In genomic region chr17:17004632-17005265, GRCm38 (mm10) we compare ENCODE assay signal across 8 mouse cellular contexts. TPM values are rescaled to one million over a fixed set of nuclear protein-coding genes. Genes with fewer than 3 reads are reported as not detected.
DNase-seq lines count a peak whose midpoint lies in the region; ATAC-seq lines count a peak whose summit lies in the region.
"Not testable (repeated sequence)": the region's sequence is repeated elsewhere in the genome, so short reads cannot be mapped to it uniquely, and the experiment has no call there.

No protein-coding gene starts in this region.

- peak; percentile 74 for DNase-seq in WW6 (ENCODE audit: low read depth, low spot score)
- DNase-seq in cerebellum, postnatal 4 days (ENCODE audit: low spot score in 2 of 2): peak; percentile 50 to 75
- peak; percentile 90 for DNase-seq in gastrocnemius, adult 18-20 months (ENCODE audit: low spot score)
- peak; percentile 67 to 82 for DNase-seq in left cerebral cortex, adult 18-20 months (ENCODE audit: low spot score in 2 of 2)
- peak; percentile 91 for DNase-seq in right cerebral cortex, adult 18-20 months
- peak; percentile 30 for DNase-seq in urinary bladder, postnatal 10 days (ENCODE audit: low spot score)

- H3K4me1 ChIP-seq in hindbrain, embryonic 16.5 days (ENCODE audit: control insufficient read depth, insufficient read depth, low read depth, low read length): not testable (repeated sequence)

- peak overlapping the region; percentile 53 for H3K4me2 ChIP-seq in hindbrain, embryonic 16.5 days (ENCODE audit: low read length)

- H3K27ac ChIP-seq in hindbrain, embryonic 16.5 days (ENCODE audit: low read depth, low read length): peak overlapping the region; percentile 63
- H3K27ac ChIP-seq in macrophage: peak overlapping the region; percentile 22; the same call in 1 of the 2 replicates

- not testable (repeated sequence) for H3K36me3 ChIP-seq in hindbrain, embryonic 16.5 days (ENCODE audit: control insufficient read depth, insufficient read depth, low read length); macrophage (ENCODE audit: inconsistent target)

- H3K9me3 ChIP-seq in hindbrain, embryonic 16.5 days (ENCODE audit: control insufficient read depth, low read length): not testable (repeated sequence)

- peak; percentile 100 for ATAC-seq in hindbrain, embryonic 16.5 days

- not testable (repeated sequence) for H3K27me3 ChIP-seq in hindbrain, embryonic 16.5 days (replicated peaks; ENCODE audit: control insufficient read depth, insufficient read depth, low read length)

- peak overlapping the region; percentile 46 for H3K9ac ChIP-seq in hindbrain, embryonic 16.5 days (ENCODE audit: low read depth, low read length)

- peaks cover 29% of the 10 kb centered on the region; the same call in 1 of the 2 replicates for H3K79me2 ChIP-seq in macrophage (ENCODE audit: inconsistent target)

- 4% methylated on average over 16 of the region's 16 CpGs for WGBS in hindbrain, embryonic 16.5 days
- 3% methylated on average over 16 of the region's 16 CpGs for WGBS in macrophage (ENCODE audit: missing documents)

- peak overlapping the region; percentile 49 for H3K4me3 ChIP-seq in hindbrain, embryonic 16.5 days (ENCODE audit: low read length)
- peak overlapping the region; percentile 68 for H3K4me3 ChIP-seq in macrophage (ENCODE audit: inconsistent target)

RNA-seq across cellular contexts. Expression of gene Zfp960, which starts 59.2 kb away (rescaled TPM):
- 1 to 10 TPM; 5.4 to 5.6 TPM for total RNA-seq in gastrocnemius, adult 18-20 months (2021)
- polyA plus RNA-seq in hindbrain, embryonic 16.5 days (2015; fragmentation: Nextera tagmentation; extraction: Ambion mirVana): 3.0 and 3.4 TPM in 2 replicates
- 1 to 10 TPM; 7.1 to 7.9 TPM for total RNA-seq in left cerebral cortex, adult 18-20 months (2021)
- total RNA-seq in macrophage (2018; cell fraction: chromatin; rRNA removed): 1 to 10 TPM in 10 of 26 experiments, under 1 TPM in 7, not detected in 9; 0.33 to 3.0 (median 1.6) TPM
- 1 to 10 TPM in 16 of 26 experiments, under 1 TPM in 10; 0.28 to 1.7 (median 1.1) TPM for total RNA-seq in macrophage (2018; cell fraction: cytosol; rRNA removed)
- 1 to 10 TPM in 8 of 26 experiments, under 1 TPM in 11, not detected in 7; 0.31 to 4.4 (median 0.86) TPM for total RNA-seq in macrophage (2018; cell fraction: nucleus; rRNA removed)
- polyA plus RNA-seq in macrophage (2018): 0.68 to 1.8 TPM (median 1.5 TPM) in 3 replicates

Comparison
In these comparisons a context has a peak if more than half of its experiments do, and no peak if none do; other contexts are left out.
1. Peak in every context shown above with its lines: DNase-seq, ATAC-seq, H3K4me3 ChIP-seq and H3K27ac ChIP-seq.
2. DNase-seq: peak in every context shown above with its lines; median percentile 91 in right cerebral cortex, adult 18-20 months; 90 in gastrocnemius, adult 18-20 months; 74 in left cerebral cortex, adult 18-20 months; 74 in WW6; 62 in cerebellum, postnatal 4 days; 30 in urinary bladder, postnatal 10 days.